Mouse (Mus musculus): Measurements from ENCODE around the gene Cyp4f39. TPM values are rescaled to one million over a fixed set of nuclear protein-coding genes. Genes with fewer than 3 reads are reported as not detected.

The Cyp4f39 gene
- total RNA-seq (2012; rRNA removed) (not detected in 2 replicates), polyA plus RNA-seq (2012; ENCODE audit: insufficient read depth in 1 of 2, insufficient read length in 2 of 2, low read depth in 1 of 2, low replicate concordance in 2 of 2, missing spikeins in 1 of 2) (not detected)

DNA sequence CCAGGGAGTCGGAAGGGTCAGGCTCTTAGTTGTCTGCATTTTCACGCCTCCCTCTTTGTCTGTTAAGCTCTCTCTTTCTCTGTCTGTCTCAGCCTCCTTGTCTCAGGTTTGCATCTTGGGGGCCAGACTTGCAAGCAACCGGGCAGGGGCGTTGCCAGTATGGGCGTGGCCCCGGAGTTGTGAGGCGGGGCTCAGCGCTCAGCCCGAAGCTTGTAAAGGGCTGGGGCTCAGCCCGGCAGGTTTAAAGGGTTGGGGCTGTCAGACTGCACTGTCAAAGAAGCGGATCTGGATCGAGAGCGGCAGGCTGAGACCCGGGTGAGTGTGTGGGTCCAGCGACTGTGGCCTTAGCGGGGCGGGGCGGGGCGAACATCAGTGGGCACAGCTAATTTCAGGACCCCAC, at the start of gene Cyp4f39:
Cyp4f39 (plus strand) TSS at position 242 of the 400 bp plus-strand sequence.
- Histone ChIP-seq H3K4me3 (ENCODE audit: control insufficient read depth in 1 of 2, insufficient read depth in 1 of 2, low read depth in 2 of 2, low read length in 2 of 2) (no peak within 1 kb of the TSS), H3K36me3 (ENCODE audit: control insufficient read depth in 1 of 2, insufficient read depth in 2 of 2, low read length in 2 of 2) (no peaks in the 10 kb centered on the region; a peak in 1 of 4 replicates), H3K27me3 (ENCODE audit: control insufficient read depth in 1 of 2, insufficient read depth in 2 of 2, low read length in 2 of 2) (0 out of 4 replicates have a peak, but pooled peaks cover 0 to 2% of the 10 kb centered on the region in 2 experiments), H3K9me3 (replicated peaks; ENCODE audit: insufficient read depth, low read length) (no peaks in the 10 kb centered on the region), H3K4me1 (ENCODE audit: control insufficient read depth in 1 of 2, insufficient read depth in 2 of 2, low read length in 2 of 2) (peaks cover 0 to 7% of the 10 kb centered on the region in 2 experiments; a peak in 2 of 4 replicates), H3K9ac (ENCODE audit: control insufficient read depth, low read depth, low read length, poor library complexity, severe bottlenecking) (no peak within 1 kb of the TSS), H3K79me2 (ENCODE audit: control insufficient read depth, insufficient read depth, low read length, poor library complexity) (no peaks in the 10 kb centered on the region), H3K27ac (ENCODE audit: control insufficient read depth, low read depth, low read length) (no peak within 1 kb of the TSS)
- TF ChIP-seq CTCF (IDR thresholded peaks at IDR 0.05 in 2 of 3, conservative IDR thresholded peaks at IDR 0.05 in 1 of 3; ENCODE audit: control insufficient read depth in 1 of 3, insufficient read depth in 1 of 3, low read depth in 2 of 3, low read length in 3 of 3, poor library complexity in 1 of 3, severe bottlenecking in 1 of 3), result no peak
- TF ChIP-seq RAD21 (IDR thresholded peaks at IDR 0.05; ENCODE audit: low read depth, low read length), result no peak
- TF ChIP-seq POLR2A (IDR thresholded peaks at IDR 0.05; ENCODE audit: control insufficient read depth in 1 of 2, insufficient read depth in 1 of 2, low read depth in 1 of 2, low read length in 2 of 2, poor library complexity in 1 of 2), result no peak
- no peak for TF ChIP-seq JUND (IDR thresholded peaks at IDR 0.05; ENCODE audit: low read depth, low read length)
- TF ChIP-seq EP300 (IDR thresholded peaks at IDR 0.05; ENCODE audit: low read depth in 1 of 2, low read length in 2 of 2), result no peak
- no peak for TF ChIP-seq MAFK (IDR thresholded peaks at IDR 0.05; ENCODE audit: borderline replicate concordance, low read depth, low read length)
- TF ChIP-seq HCFC1 (IDR thresholded peaks at IDR 0.05; ENCODE audit: low read depth, low read length), result no peak
- no peak for TF ChIP-seq SIN3A (IDR thresholded peaks at IDR 0.05; ENCODE audit: low read length)
- no peak for TF ChIP-seq ETS1 (IDR thresholded peaks at IDR 0.05; ENCODE audit: low read depth, low read length)
- DNase-seq (ENCODE audit: low read depth, low spot score), result peak; percentile 27

DNA sequence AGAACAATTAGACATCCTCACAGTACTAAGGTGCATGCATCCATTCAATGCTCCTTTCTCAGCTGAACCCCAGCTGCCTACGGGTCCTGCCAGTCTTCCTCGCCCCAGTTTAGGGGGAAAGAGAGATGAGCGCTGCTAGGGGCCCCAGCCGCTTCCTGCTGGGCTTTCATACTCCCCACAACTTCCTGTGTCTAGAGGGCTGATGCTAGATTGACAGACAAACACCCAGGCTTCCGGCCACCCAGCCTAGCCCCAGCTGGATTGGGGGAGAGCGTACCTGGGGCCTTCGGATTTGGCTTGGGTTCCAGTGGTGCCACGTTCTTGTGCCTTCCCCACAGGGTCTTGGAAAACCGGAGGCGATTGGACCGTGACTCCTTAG, 49.8 kb upstream of the Cyp4f39 start:
- no peaks in the 10 kb centered on the region for H3K36me3 ChIP-seq (ENCODE audit: control insufficient read depth in 1 of 2, insufficient read depth in 2 of 2, low read length in 2 of 2)
- H3K27me3 ChIP-seq (ENCODE audit: control insufficient read depth in 1 of 2, insufficient read depth in 2 of 2, low read length in 2 of 2), result no peaks in the 10 kb centered on the region
- H3K79me2 ChIP-seq (ENCODE audit: control insufficient read depth, insufficient read depth, low read length, poor library complexity), result no peaks in the 10 kb centered on the region
- no peak for TF ChIP-seq ELF1 (IDR thresholded peaks at IDR 0.05; ENCODE audit: low read depth, low read length)
- TF ChIP-seq CTCF (IDR thresholded peaks at IDR 0.05 in 2 of 3, conservative IDR thresholded peaks at IDR 0.05 in 1 of 3; ENCODE audit: control insufficient read depth in 1 of 3, insufficient read depth in 1 of 3, low read depth in 2 of 3, low read length in 3 of 3, poor library complexity in 1 of 3, severe bottlenecking in 1 of 3), result no peak
- TF ChIP-seq MAX (IDR thresholded peaks at IDR 0.05; ENCODE audit: low read length), result no peak
- TF ChIP-seq CHD2 (IDR thresholded peaks at IDR 0.05; ENCODE audit: low read length), result no peak
- no peak for TF ChIP-seq USF1 (IDR thresholded peaks at IDR 0.05; ENCODE audit: low read depth, low read length)
- no peak for TF ChIP-seq TBP (IDR thresholded peaks at IDR 0.05; ENCODE audit: low read depth, low read length)
- no peak for TF ChIP-seq MYC (IDR thresholded peaks at IDR 0.05; ENCODE audit: low read depth, low read length)
- H3K4me1 ChIP-seq (ENCODE audit: control insufficient read depth in 1 of 2, insufficient read depth in 2 of 2, low read length in 2 of 2), result no peaks in the 10 kb centered on the region
- no peak overlapping the region for H3K4me3 ChIP-seq (ENCODE audit: control insufficient read depth in 1 of 2, insufficient read depth in 1 of 2, low read depth in 2 of 2, low read length in 2 of 2)
- no peak for DNase-seq (ENCODE audit: low read depth, low spot score)
- no peak overlapping the region for H3K9ac ChIP-seq (ENCODE audit: control insufficient read depth, low read depth, low read length, poor library complexity, severe bottlenecking)
- H3K27ac ChIP-seq (ENCODE audit: control insufficient read depth, low read depth, low read length), result no peak overlapping the region
- H3K9me3 ChIP-seq (replicated peaks; ENCODE audit: insufficient read depth, low read length), result no peaks in the 10 kb centered on the region

DNA sequence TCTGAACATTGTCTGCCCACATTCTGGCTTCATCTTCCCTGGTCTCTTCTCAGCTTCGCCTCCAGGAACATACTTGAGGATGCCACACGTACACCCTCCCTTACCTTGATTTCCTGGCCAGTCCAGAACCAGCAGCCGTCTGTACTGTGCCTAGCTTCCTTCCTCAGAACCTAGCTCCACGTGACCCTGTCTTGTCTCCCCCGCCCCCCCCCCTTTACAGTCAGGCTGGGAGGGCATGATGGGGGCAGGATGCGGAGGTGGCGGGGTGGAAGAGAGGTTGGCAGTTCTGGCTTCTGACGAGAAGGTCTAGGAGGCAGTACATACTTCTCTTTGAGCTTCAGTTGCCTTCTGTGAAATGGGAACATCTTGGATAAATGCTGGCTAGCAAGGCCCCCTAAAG, 49.1 kb upstream of the Cyp4f39 start, which contains the start of gene Rasal3:
Rasal3 (minus strand) TSS at position 167 of the 400 bp plus-strand sequence.
- no peak within 1 kb of the TSS for H3K4me3 ChIP-seq (ENCODE audit: control insufficient read depth in 1 of 2, insufficient read depth in 1 of 2, low read depth in 2 of 2, low read length in 2 of 2)
- no peaks in the 10 kb centered on the region for H3K4me1 ChIP-seq (ENCODE audit: control insufficient read depth in 1 of 2, insufficient read depth in 2 of 2, low read length in 2 of 2)
- no peaks in the 10 kb centered on the region for H3K9me3 ChIP-seq (replicated peaks; ENCODE audit: insufficient read depth, low read length)
- TF ChIP-seq MYB (IDR thresholded peaks at IDR 0.05; ENCODE audit: low read depth, low read length) (no peak), USF1 (IDR thresholded peaks at IDR 0.05; ENCODE audit: low read depth, low read length) (0 out of 2 replicates have a peak, but pooled peaks have one; percentile 7)
- H3K36me3 ChIP-seq (ENCODE audit: control insufficient read depth in 1 of 2, insufficient read depth in 2 of 2, low read length in 2 of 2), result no peaks in the 10 kb centered on the region
- H3K79me2 ChIP-seq (ENCODE audit: control insufficient read depth, insufficient read depth, low read length, poor library complexity), result no peaks in the 10 kb centered on the region
- DNase-seq (ENCODE audit: low read depth, low spot score), result no peak
- H3K9ac ChIP-seq (ENCODE audit: control insufficient read depth, low read depth, low read length, poor library complexity, severe bottlenecking), result no peak within 1 kb of the TSS
- H3K27ac ChIP-seq (ENCODE audit: control insufficient read depth, low read depth, low read length), result no peak within 1 kb of the TSS
- H3K27me3 ChIP-seq (ENCODE audit: control insufficient read depth in 1 of 2, insufficient read depth in 2 of 2, low read length in 2 of 2), result no peaks in the 10 kb centered on the region; a peak in 1 of 4 replicates

Data from MEL (cell line).